Mouse (Mus musculus) midbrain, embryonic 13.5 days (tissue): Measurements from ENCODE around the gene Sparc. TPM values are rescaled to one million over a fixed set of nuclear protein-coding genes. Genes with fewer than 3 reads are reported as not detected.

Experiments
- ATAC-seq: fragments of 200-750 bp; cut with Nextera tagmentation; 2 replicates; pipeline ENCODE4 v1.8.0; 2017; ENCODE audit warnings: mild to moderate bottlenecking, moderate TSS enrichment, moderate library complexity
- H3K27ac ChIP-seq: fragments of 300-500 bp; sonication (generic); 2 replicates; pipeline ENCODE4 v1.5.1; 2015; ENCODE audit warnings: inconsistent platforms, mild to moderate bottlenecking, moderate library complexity
- H3K27me3 ChIP-seq: fragments of 300-500 bp; sonication (generic); 2 replicates; pipeline ENCODE4 v1.6.1; 2015; ENCODE audit warnings: mild to moderate bottlenecking, inconsistent platforms
- H3K36me3 ChIP-seq: fragments of 300-500 bp; sonication (generic); 2 replicates; pipeline ENCODE4 v1.6.1; 2015; ENCODE audit warnings: mild to moderate bottlenecking, inconsistent platforms
- H3K4me1 ChIP-seq: fragments of 300-500 bp; sonication (generic); replicated peaks from 2 replicates; pipeline ENCODE4 v1.6.1; 2015; ENCODE audit warnings: inconsistent platforms
- H3K4me2 ChIP-seq: fragments of 300-500 bp; sonication (generic); replicated peaks from 2 replicates; pipeline ENCODE4 v1.6.1; 2015; ENCODE audit warnings: moderate library complexity, mild to moderate bottlenecking, inconsistent platforms
- H3K4me3 ChIP-seq: fragments of 300-500 bp; sonication (generic); replicated peaks from 2 replicates; pipeline ENCODE4 v1.5.1; 2015; ENCODE audit warnings: mild to moderate bottlenecking, inconsistent platforms
- H3K9ac ChIP-seq: fragments of 300-500 bp; sonication (generic); replicated peaks from 2 replicates; pipeline ENCODE4 v1.6.1; 2015; ENCODE audit warnings: mild to moderate bottlenecking, inconsistent platforms
- H3K9me3 ChIP-seq: fragments of 300-500 bp; sonication (generic); 2 replicates; pipeline ENCODE4 v1.6.1; 2016; ENCODE audit warnings: mild to moderate bottlenecking, inconsistent platforms
- WGBS: fragments of 180-500 bp; shearing (Covaris S2); methylation state at CpG from one replicate; pipeline ENCODE4 v1.1.7; 2015; 5-methylcytosine and 5-hydroxymethylcytosine counted together
- polyA plus RNA-seq: library from polyadenylated mRNA; unstranded; fragments of >200 nt; fragmentation: Nextera tagmentation; extraction: Ambion mirVana; gene quantifications from 2 replicates; pipeline ENCODE4 v1.2.1, GENCODE M21; 2015

Gene Sparc
- 374 and 417 TPM in 2 replicates for polyA plus RNA-seq

- Histone ChIP-seq H3K27ac (peak within 1 kb of the TSS; percentile 76), H3K27me3 (peaks cover 4% of the 10 kb centered on the region; the same call in 1 of the 2 replicates), H3K4me1 (peaks cover 55% of the 10 kb centered on the region), H3K4me2 (no peak within 1 kb of the TSS), H3K36me3 (no peaks in the 10 kb centered on the region), H3K9me3 (no peaks in the 10 kb centered on the region), H3K9ac (no peak within 1 kb of the TSS), H3K4me3 (no peak within 1 kb of the TSS)
- ATAC-seq: no peak
- 96% methylated on average over 1 of the region's 1 CpGs for WGBS
These were observed at the start of gene Sparc for GRCm38 (mm10) chr11:55422978-55423377. Sparc (minus strand) TSS chr11:55423183.

GRCm38 (mm10) chr11:55471467-55471866 is 48.5 kb upstream of the Sparc start:
- H3K4me1 ChIP-seq: peaks cover 27% of the 10 kb centered on the region
- peak overlapping the region; percentile 71 for H3K4me2 ChIP-seq
- no peak overlapping the region for H3K9ac ChIP-seq
- peak overlapping the region; percentile 95 for H3K4me3 ChIP-seq
- 92% methylated on average over 7 of the region's 7 CpGs for WGBS
- no peak for ATAC-seq
- no peaks in the 10 kb centered on the region for H3K9me3 ChIP-seq
- peaks cover 26% of the 10 kb centered on the region for H3K36me3 ChIP-seq
- H3K27ac ChIP-seq: no peak overlapping the region
- H3K27me3 ChIP-seq: no peaks in the 10 kb centered on the region

DNA sequence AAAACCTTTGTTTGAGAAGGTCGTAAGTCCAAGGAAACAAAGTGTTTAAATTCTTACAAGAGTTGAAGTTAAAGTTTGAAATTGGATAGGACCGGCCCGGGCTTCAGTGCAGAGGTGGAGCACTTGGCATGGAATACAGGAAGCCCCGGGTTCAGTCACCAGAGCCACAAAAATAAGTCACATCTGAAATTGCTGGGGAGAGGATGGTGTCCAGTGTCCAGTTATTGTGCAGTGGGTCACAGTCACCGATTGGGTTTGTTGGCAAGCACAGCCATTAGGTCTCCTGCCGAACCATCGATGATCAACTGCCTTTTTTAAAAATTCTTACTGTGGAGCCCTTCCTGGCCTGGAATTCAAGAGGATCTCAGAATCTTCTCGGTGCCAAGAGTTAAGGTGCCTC is 47.8 kb upstream of the Sparc start:
- H3K36me3 ChIP-seq: peaks cover 24% of the 10 kb centered on the region
- WGBS: 68% methylated on average over 8 of the region's 8 CpGs
- no peak overlapping the region for H3K27ac ChIP-seq
- H3K4me3 ChIP-seq: peak overlapping the region; percentile 95
- no peaks in the 10 kb centered on the region for H3K9me3 ChIP-seq
- H3K27me3 ChIP-seq: no peaks in the 10 kb centered on the region
- ATAC-seq: no peak
- peaks cover 27% of the 10 kb centered on the region for H3K4me1 ChIP-seq
- H3K4me2 ChIP-seq: peak overlapping the region; percentile 71
- H3K9ac ChIP-seq: peak overlapping the region; percentile 95

- ATAC-seq: no peak
- Histone ChIP-seq H3K27ac (peak overlapping the region; percentile 88), H3K9ac (peak overlapping the region; percentile 95), H3K4me1 (peaks cover 27% of the 10 kb centered on the region), H3K9me3 (no peaks in the 10 kb centered on the region), H3K36me3 (peaks cover 23% of the 10 kb centered on the region), H3K4me2 (peak overlapping the region; percentile 71), H3K4me3 (peak overlapping the region; percentile 95), H3K27me3 (no peaks in the 10 kb centered on the region)
- 2% methylated on average over 46 of the region's 46 CpGs for WGBS
These were observed 47.1 kb upstream of the Sparc start for GRCm38 (mm10) chr11:55469923-55470691.

GRCm38 (mm10) chr11:55469048-55469843 is 46.3 kb upstream of the Sparc start, which contains the start of gene G3bp1:
G3bp1 (plus strand) TSS chr11:55469685.
- under 1% methylated on average over 57 of the region's 57 CpGs for WGBS
- H3K4me3 ChIP-seq: peak within 1 kb of the TSS; percentile 95
- H3K9ac ChIP-seq: peak within 1 kb of the TSS; percentile 95
- no peaks in the 10 kb centered on the region for H3K27me3 ChIP-seq
- H3K27ac ChIP-seq: peak within 1 kb of the TSS; percentile 89
- H3K9me3 ChIP-seq: no peaks in the 10 kb centered on the region
- peaks cover 27% of the 10 kb centered on the region for H3K4me1 ChIP-seq
- H3K4me2 ChIP-seq: peak within 1 kb of the TSS; percentile 80
- H3K36me3 ChIP-seq: peaks cover 17% of the 10 kb centered on the region
- ATAC-seq: peak; percentile 98

GRCm38 (mm10) chr11:55468611-55469047 is 45.6 kb upstream of the Sparc start:
- peak overlapping the region; percentile 48 for H3K4me3 ChIP-seq
- peak overlapping the region; percentile 89 for H3K27ac ChIP-seq
- no peaks in the 10 kb centered on the region for H3K27me3 ChIP-seq
- H3K4me2 ChIP-seq: peak overlapping the region; percentile 80
- H3K9ac ChIP-seq: peak overlapping the region; percentile 73
- peaks cover 27% of the 10 kb centered on the region for H3K4me1 ChIP-seq
- H3K9me3 ChIP-seq: no peaks in the 10 kb centered on the region
- 2% methylated on average over 17 of the region's 17 CpGs for WGBS
- peak; percentile 5 for ATAC-seq
- H3K36me3 ChIP-seq: peaks cover 13% of the 10 kb centered on the region

GRCm38 (mm10) chr11:55468012-55468411 is 45.0 kb upstream of the Sparc start:
- Histone ChIP-seq H3K36me3 (peaks cover 9% of the 10 kb centered on the region), H3K9me3 (no peaks in the 10 kb centered on the region), H3K27ac (peak overlapping the region; percentile 89; the same call in 1 of the 2 replicates), H3K9ac (peak overlapping the region; percentile 73; the same call in 1 of the 2 replicates), H3K4me2 (peak overlapping the region; percentile 80), H3K4me3 (peak overlapping the region; percentile 48), H3K4me1 (peaks cover 25% of the 10 kb centered on the region), H3K27me3 (no peaks in the 10 kb centered on the region)
- ATAC-seq: no peak
- WGBS: 64% methylated on average over 10 of the region's 10 CpGs

DNA sequence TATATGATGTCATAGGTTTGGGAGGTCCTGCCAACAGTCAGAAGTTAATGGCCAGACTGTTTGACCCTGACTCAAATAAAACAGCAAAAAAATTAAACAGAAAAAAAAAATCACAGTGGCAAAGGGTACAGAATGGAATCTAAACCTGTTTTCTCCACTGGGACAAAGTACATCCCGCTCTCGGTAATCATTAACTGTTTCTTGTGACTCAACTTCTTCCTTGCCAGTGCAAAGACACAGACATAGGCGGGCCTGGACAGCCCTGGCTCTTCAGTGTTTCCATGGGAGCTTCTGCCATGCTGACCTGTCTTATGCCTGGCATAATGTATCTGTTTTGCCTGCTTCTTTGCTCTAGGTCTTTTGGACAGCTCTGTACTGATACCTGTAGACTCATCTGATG is 42.2 kb upstream of the Sparc start:
- 83% methylated on average over 3 of the region's 3 CpGs for WGBS
- Histone ChIP-seq H3K9me3 (no peaks in the 10 kb centered on the region), H3K4me3 (no peak overlapping the region), H3K4me1 (peaks cover 21% of the 10 kb centered on the region), H3K9ac (no peak overlapping the region), H3K27me3 (no peaks in the 10 kb centered on the region), H3K4me2 (no peak overlapping the region), H3K27ac (no peak overlapping the region), H3K36me3 (no peaks in the 10 kb centered on the region)
- no peak for ATAC-seq

- Histone ChIP-seq H3K4me2 (no peak overlapping the region), H3K4me3 (no peak overlapping the region), H3K4me1 (peaks cover 25% of the 10 kb centered on the region), H3K27ac (no peak overlapping the region), H3K36me3 (no peaks in the 10 kb centered on the region), H3K9me3 (no peaks in the 10 kb centered on the region), H3K27me3 (no peaks in the 10 kb centered on the region), H3K9ac (no peak overlapping the region)
- no peak for ATAC-seq
- WGBS: 90% methylated on average over 10 of the region's 10 CpGs
These were observed 41.7 kb upstream of the Sparc start for GRCm38 (mm10) chr11:55464707-55465106.

GRCm38 (mm10) chr11:55462149-55462548 is 39.2 kb upstream of the Sparc start:
- no peak for ATAC-seq
- H3K9ac ChIP-seq: no peak overlapping the region
- peaks cover 27% of the 10 kb centered on the region for H3K4me1 ChIP-seq
- WGBS: 97% methylated on average over 9 of the region's 9 CpGs
- no peak overlapping the region for H3K27ac ChIP-seq
- no peak overlapping the region for H3K4me3 ChIP-seq
- H3K27me3 ChIP-seq: no peaks in the 10 kb centered on the region
- H3K4me2 ChIP-seq: no peak overlapping the region
- no peaks in the 10 kb centered on the region for H3K36me3 ChIP-seq
- H3K9me3 ChIP-seq: no peaks in the 10 kb centered on the region

GRCm38 (mm10) chr11:55461019-55461645 is 38.1 kb upstream of the Sparc start, which contains the start of gene Atox1:
Atox1 (minus strand) TSS chr11:55461239.
- H3K27me3 ChIP-seq: no peaks in the 10 kb centered on the region
- H3K36me3 ChIP-seq: no peaks in the 10 kb centered on the region
- peak within 1 kb of the TSS; percentile 79 for H3K4me3 ChIP-seq
- peak within 1 kb of the TSS; percentile 91 for H3K4me2 ChIP-seq
- H3K9ac ChIP-seq: peak within 1 kb of the TSS; percentile 77
- H3K27ac ChIP-seq: peak within 1 kb of the TSS; percentile 79
- H3K4me1 ChIP-seq: peaks cover 31% of the 10 kb centered on the region
- peak; percentile 98 for ATAC-seq
- no peaks in the 10 kb centered on the region for H3K9me3 ChIP-seq
- WGBS: under 1% methylated on average over 36 of the region's 36 CpGs
